Mouse (Mus musculus) intestine, postnatal 0 days (tissue): ENCODE measurements around the gene Gm11099. TPM values are rescaled to one million over a fixed set of nuclear protein-coding genes. Genes with fewer than 3 reads are reported as not detected.

ENCODE experiments used
- ATAC-seq: fragments of 200-750 bp; cut with Nextera tagmentation; 2 replicates; pipeline ENCODE4 v1.8.0; 2017; ENCODE audit warnings: mild to moderate bottlenecking, moderate TSS enrichment, moderate library complexity
- H3K27ac ChIP-seq: fragments of 300-500 bp; sonication (generic); 2 replicates; pipeline ENCODE4 v1.5.1; 2014; ENCODE audit warnings: mild to moderate bottlenecking, low read depth, low read length, moderate library complexity
- H3K27me3 ChIP-seq: fragments of 300-500 bp; sonication (generic); replicated peaks from 2 replicates; pipeline ENCODE4 v1.6.1; 2014; ENCODE audit warnings: low read length, mixed read lengths; ENCODE audit not compliant: control insufficient read depth, insufficient read depth
- H3K36me3 ChIP-seq: fragments of 300-500 bp; sonication (generic); 2 replicates; pipeline ENCODE4 v1.6.1; 2014; ENCODE audit warnings: mild to moderate bottlenecking, moderate library complexity; ENCODE audit not compliant: control insufficient read depth, insufficient read depth
- H3K4me1 ChIP-seq: fragments of 300-500 bp; sonication (generic); replicated peaks from 2 replicates; pipeline ENCODE4 v1.6.1; 2014; ENCODE audit warnings: antibody characterized with exemption, low read length, mixed read lengths; ENCODE audit not compliant: control insufficient read depth, insufficient read depth
- H3K4me2 ChIP-seq: fragments of 300-500 bp; sonication (generic); replicated peaks from 2 replicates; pipeline ENCODE4 v1.6.1; 2014; ENCODE audit warnings: low read depth, mild to moderate bottlenecking, moderate library complexity
- H3K4me3 ChIP-seq: fragments of 300-500 bp; sonication (generic); 2 replicates; pipeline ENCODE4 v1.5.1; 2014; ENCODE audit warnings: low read depth, low read length
- H3K9ac ChIP-seq: fragments of 300-500 bp; sonication (generic); 2 replicates; pipeline ENCODE4 v1.6.1; 2014; ENCODE audit warnings: mild to moderate bottlenecking, low read depth, low read length
- H3K9me3 ChIP-seq: fragments of 300-500 bp; sonication (generic); 2 replicates; pipeline ENCODE4 v1.6.1; 2016; ENCODE audit warnings: mixed run types; ENCODE audit not compliant: control insufficient read depth
- CTCF ChIP-seq: sonication (generic); IDR thresholded peaks from 2 replicates; pipeline ENCODE4 v1.5.1; 2016; ENCODE audit warnings: low read depth, mild to moderate bottlenecking, control low read depth, antibody characterized with exemption, moderate library complexity
- WGBS: fragments of 180-500 bp; shearing (Covaris S2); extraction: QIAGEN DNeasy Blood & Tissue Kit; methylation state at CpG from one replicate; pipeline ENCODE4 v1.1.7; 2014; 5-methylcytosine and 5-hydroxymethylcytosine counted together
- polyA plus RNA-seq: library from polyadenylated mRNA; unstranded; fragments of >200 nt; fragmentation: Nextera tagmentation; extraction: Ambion mirVana; gene quantifications from 2 replicates; pipeline ENCODE4 v1.2.1, GENCODE M21; 2015

Gm11099 gene
- polyA plus RNA-seq: not detected in 2 replicates

- no peaks in the 10 kb centered on the region for H3K36me3 ChIP-seq
- no peak within 1 kb of the TSS for H3K9ac ChIP-seq
- no peaks in the 10 kb centered on the region for H3K4me1 ChIP-seq
- H3K27ac ChIP-seq: no peak within 1 kb of the TSS
- H3K4me2 ChIP-seq: no peak within 1 kb of the TSS
- 89% methylated on average over 5 of the region's 5 CpGs for WGBS
- ATAC-seq: no peak
- no peaks in the 10 kb centered on the region for H3K9me3 ChIP-seq
- no peak for TF ChIP-seq CTCF
- H3K4me3 ChIP-seq: no peak within 1 kb of the TSS
- no peaks in the 10 kb centered on the region for H3K27me3 ChIP-seq
These were observed at the start of gene Gm11099 for GRCm38 (mm10) chr2:58859134-58859533. TSS of gene Gm11099 (plus strand) at chr2:58859434.

DNA sequence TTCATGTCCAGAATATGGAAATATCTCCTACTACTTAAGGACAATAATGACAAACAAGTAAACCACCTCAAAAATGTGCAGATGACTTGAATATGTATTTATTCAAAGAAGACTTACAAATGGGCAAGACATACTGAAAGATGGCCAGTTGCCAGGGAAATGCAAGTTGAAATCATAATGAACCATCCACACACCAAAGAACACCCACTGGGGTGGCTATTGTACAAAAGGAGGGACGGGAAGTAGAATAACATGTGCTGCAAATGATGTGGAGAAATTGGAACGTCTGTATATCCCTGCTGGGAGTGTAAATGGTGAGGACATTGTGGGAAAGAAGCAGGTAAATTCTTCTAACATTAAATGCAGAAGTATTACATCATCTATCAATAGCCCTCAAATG is 46.3 kb upstream of the Gm11099 start:
- no peak overlapping the region for H3K27ac ChIP-seq
- no peak for ATAC-seq
- no peak overlapping the region for H3K4me3 ChIP-seq
- 68% methylated on average over 2 of the region's 2 CpGs for WGBS
- H3K27me3 ChIP-seq: no peaks in the 10 kb centered on the region
- no peaks in the 10 kb centered on the region for H3K9me3 ChIP-seq
- H3K4me2 ChIP-seq: no peak overlapping the region
- no peak for TF ChIP-seq CTCF
- H3K36me3 ChIP-seq: no peaks in the 10 kb centered on the region
- no peak overlapping the region for H3K9ac ChIP-seq
- no peaks in the 10 kb centered on the region for H3K4me1 ChIP-seq

DNA sequence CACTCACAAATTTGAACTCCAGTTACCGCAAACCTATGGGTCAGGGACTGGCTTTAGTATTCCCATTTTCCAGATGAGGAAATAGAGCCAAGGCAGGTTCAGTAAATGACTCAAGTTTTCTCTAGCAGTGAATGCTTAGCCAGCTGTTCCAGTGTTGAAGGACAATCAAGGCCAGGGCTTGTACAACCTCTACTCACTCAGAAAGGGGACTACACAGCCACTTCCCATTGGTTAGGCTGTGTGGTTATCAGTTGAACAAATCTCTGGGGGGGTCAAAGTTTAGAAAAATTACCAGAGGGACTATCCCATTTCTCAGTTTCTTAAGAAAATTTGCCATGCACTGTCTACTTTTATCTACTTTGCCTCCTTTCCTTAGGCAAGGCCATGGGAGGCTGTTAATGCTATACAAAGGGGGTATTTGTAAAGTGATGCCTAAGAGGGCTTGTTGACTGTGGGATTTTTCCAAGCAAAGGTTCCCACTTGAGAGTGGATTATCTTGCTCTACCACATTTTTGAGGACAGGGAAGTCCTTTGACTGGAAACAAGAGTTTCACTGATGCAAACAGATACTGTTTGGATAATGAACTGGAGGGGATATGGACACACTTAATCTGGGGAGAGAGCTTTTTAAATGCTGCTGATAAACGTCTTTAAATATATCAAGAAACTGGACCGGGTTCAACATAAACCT is 30.2 kb upstream of the Gm11099 start:
- no peak for ATAC-seq
- WGBS: 49% methylated on average over 3 of the region's 3 CpGs
- no peak overlapping the region for H3K4me2 ChIP-seq
- H3K27me3 ChIP-seq: no peaks in the 10 kb centered on the region
- H3K27ac ChIP-seq: no peak overlapping the region
- no peak for TF ChIP-seq CTCF
- H3K9me3 ChIP-seq: no peaks in the 10 kb centered on the region
- H3K9ac ChIP-seq: no peak overlapping the region
- no peaks in the 10 kb centered on the region for H3K4me1 ChIP-seq
- H3K36me3 ChIP-seq: no peaks in the 10 kb centered on the region
- H3K4me3 ChIP-seq: no peak overlapping the region

DNA sequence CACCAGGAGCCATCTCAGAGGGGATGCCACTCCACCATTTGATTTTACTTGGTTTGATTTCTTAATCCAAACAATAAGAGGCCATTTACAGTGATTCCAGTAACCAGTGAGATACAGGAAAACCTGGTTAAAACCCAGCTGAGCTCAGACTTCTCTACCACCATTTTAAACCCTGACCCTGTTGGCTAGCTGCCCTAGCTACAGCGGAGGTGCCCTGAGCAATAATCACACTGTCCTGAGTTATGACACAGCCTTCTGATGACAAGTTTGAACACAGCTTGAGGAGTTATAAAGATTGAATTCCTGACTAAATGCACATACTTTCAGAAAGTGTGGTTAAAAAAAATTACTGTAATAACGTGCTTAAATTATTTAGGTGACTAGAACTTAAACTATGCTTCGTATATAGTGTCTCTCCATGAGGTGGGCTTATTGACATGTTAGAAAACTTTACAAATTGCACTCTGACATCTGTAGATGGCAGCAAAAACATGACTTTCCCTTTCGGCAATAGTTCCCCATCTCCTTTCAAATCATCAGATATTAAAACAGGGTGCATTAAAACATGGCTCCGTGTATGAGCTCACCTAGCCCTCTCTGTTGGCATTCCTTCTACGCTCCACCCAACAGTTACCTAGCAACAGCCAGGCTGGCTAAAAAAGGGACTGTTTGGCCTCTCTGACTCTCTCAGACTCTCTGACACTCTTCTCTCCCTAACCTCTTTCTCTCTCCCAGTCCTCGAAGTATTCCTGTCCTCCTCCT is 29.1 kb upstream of the Gm11099 start:
- H3K4me3 ChIP-seq: no peak overlapping the region
- no peak overlapping the region for H3K27ac ChIP-seq
- H3K4me2 ChIP-seq: no peak overlapping the region
- no peak for ATAC-seq
- no peaks in the 10 kb centered on the region for H3K4me1 ChIP-seq
- H3K9ac ChIP-seq: no peak overlapping the region
- H3K9me3 ChIP-seq: no peaks in the 10 kb centered on the region
- H3K36me3 ChIP-seq: no peaks in the 10 kb centered on the region
- no peaks in the 10 kb centered on the region for H3K27me3 ChIP-seq
- 55% methylated on average over 7 of the region's 7 CpGs for WGBS
- TF ChIP-seq CTCF: peak; percentile 46

DNA sequence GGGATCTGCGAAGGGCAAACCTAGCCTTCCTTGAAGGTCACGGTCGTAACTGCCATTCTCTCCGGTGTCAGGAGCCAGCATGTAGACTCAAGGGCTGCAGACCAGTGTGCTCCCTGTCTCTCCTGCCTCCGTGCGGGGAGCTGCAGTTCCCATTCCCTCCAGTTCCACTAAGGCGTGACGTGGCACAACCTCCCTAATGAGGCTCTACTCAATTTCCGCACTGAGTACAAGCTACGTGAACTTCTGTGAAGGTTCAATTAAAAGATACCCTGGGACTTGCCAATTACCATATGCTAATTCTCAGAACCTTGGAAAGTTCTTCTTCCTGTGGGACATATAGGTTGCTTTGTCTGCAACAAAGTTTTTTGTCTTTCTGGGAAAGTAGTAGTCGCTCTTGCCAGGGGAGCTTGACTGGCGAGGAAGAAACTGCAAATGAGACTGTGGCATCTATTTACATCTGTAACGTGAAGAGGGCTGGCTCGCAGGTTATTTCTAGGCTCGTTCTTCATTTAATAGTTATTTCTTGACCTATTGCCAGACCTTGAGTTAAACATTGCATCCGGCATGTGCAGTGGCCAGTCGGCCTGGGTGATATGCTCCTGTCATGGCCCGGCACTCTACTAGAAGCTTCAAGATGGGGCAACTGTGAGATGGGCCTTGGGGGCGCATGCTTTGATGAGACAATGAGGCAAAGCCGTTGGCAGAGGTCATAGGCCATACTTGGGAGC is 26.8 kb upstream of the Gm11099 start:
- Histone ChIP-seq H3K4me1 (no peaks in the 10 kb centered on the region), H3K9me3 (no peaks in the 10 kb centered on the region), H3K4me3 (no peak overlapping the region), H3K27ac (no peak overlapping the region), H3K4me2 (no peak overlapping the region), H3K36me3 (no peaks in the 10 kb centered on the region), H3K9ac (no peak overlapping the region), H3K27me3 (no peaks in the 10 kb centered on the region)
- TF ChIP-seq CTCF: no peak
- no peak for ATAC-seq
- 93% methylated on average over 20 of the region's 20 CpGs for WGBS

- H3K9ac ChIP-seq: no peak overlapping the region
- no peak overlapping the region for H3K4me2 ChIP-seq
- no peak overlapping the region for H3K27ac ChIP-seq
- ATAC-seq: no peak
- no peak for TF ChIP-seq CTCF
- no peak overlapping the region for H3K4me3 ChIP-seq
- H3K27me3 ChIP-seq: no peaks in the 10 kb centered on the region
- no peaks in the 10 kb centered on the region for H3K4me1 ChIP-seq
- WGBS: 60% methylated on average over 3 of the region's 3 CpGs
- no peaks in the 10 kb centered on the region for H3K36me3 ChIP-seq
- no peaks in the 10 kb centered on the region for H3K9me3 ChIP-seq
These were observed 18.2 kb upstream of the Gm11099 start for GRCm38 (mm10) chr2:58841021-58841420.
